Mouse (Mus musculus) cortical plate, adult 2 months (tissue): ENCODE measurements around the gene Gm49337.

Source experiments
- CTCF ChIP-seq: fragments of 200-500 bp; IDR thresholded peaks from 2 replicates; pipeline ENCODE4 v1.5.1; 2011; ENCODE audit warnings: mild to moderate bottlenecking, control low read depth, low read length; ENCODE audit not compliant: insufficient read depth; ENCODE audit errors: extremely low read depth
- POLR2A ChIP-seq: fragments of 200-500 bp; IDR thresholded peaks from 2 replicates; pipeline ENCODE4 v1.6.1; 2011; ENCODE audit warnings: mild to moderate bottlenecking, low read length, control low read depth; ENCODE audit not compliant: insufficient read depth; ENCODE audit errors: extremely low read depth

GRCm38 (mm10) chr4:116208891-116209290 lies 35.7 kb downstream of the Gm49337 start:
- no peak for TF ChIP-seq CTCF
- no peak for TF ChIP-seq POLR2A
